Mouse (Mus musculus) small intestine, adult 2 months (tissue): Measurements from ENCODE around the gene Mecom.

Experiments used
- CTCF ChIP-seq: fragments of 200-500 bp; IDR thresholded peaks from 2 replicates; pipeline ENCODE4 v1.5.1; 2012; ENCODE audit warnings: low read depth, mild to moderate bottlenecking, control low read depth, inconsistent platforms, low read length, moderate library complexity, mixed read lengths; ENCODE audit not compliant: insufficient replicate concordance, insufficient read length; ENCODE audit errors: extremely low read depth
- POLR2A ChIP-seq: fragments of 200-500 bp; IDR thresholded peaks from 2 replicates; pipeline ENCODE4 v1.6.1; 2012; ENCODE audit warnings: low read depth, mild to moderate bottlenecking, control low read depth, inconsistent platforms, low read length, moderate library complexity

GRCm38 (mm10) chr3:30091401-30091800, 456.4 kb downstream of the Mecom start:
- TF ChIP-seq CTCF (no peak), POLR2A (no peak)
